Mouse (Mus musculus) megakaryocyte-erythroid progenitor cell, adult 5 weeks (primary cell): Measurements from ENCODE around the gene Krr1. TPM values are rescaled to one million over a fixed set of nuclear protein-coding genes. Genes with fewer than 3 reads are reported as not detected.

ENCODE experiments used
- polyA plus RNA-seq: library from polyadenylated mRNA; stranded (reverse); fragments of >175 nt; gene quantifications from 2 replicates; pipeline ENCODE4 v1.2.3, GENCODE M21; 2012

Gene Krr1
- 3.4 and 3.6 TPM in 2 replicates for polyA plus RNA-seq

GRCm38 (mm10) chr10:111972542-111973361 is at the start of gene Krr1:
Krr1 (plus strand) TSS chr10:111972664.

GRCm38 (mm10) chr10:112002544-112003215 is 30.2 kb downstream of the Krr1 start, which contains the start of gene Glipr1:
Glipr1 (minus strand) TSS chr10:112002631.

Other genes starting within 250 kb of the Krr1 start
- 14.0 and 22.1 TPM in 2 replicates for gene Glipr1, start 30.0 kb downstream of the Krr1 start, polyA plus RNA-seq
- gene Glipr1l1, start 87.5 kb downstream of the Krr1 start, polyA plus RNA-seq = not detected in 2 replicates
- not detected in 2 replicates for gene Glipr1l2, start 110.7 kb downstream of the Krr1 start, polyA plus RNA-seq
- not detected in 2 replicates for gene Glipr1l3, start 187.7 kb downstream of the Krr1 start, polyA plus RNA-seq
- gene Caps2, start 191.0 kb downstream of the Krr1 start, polyA plus RNA-seq = not detected in 2 replicates